ENCODE assay signal across 8 mouse cellular contexts in the genomic region with DNA sequence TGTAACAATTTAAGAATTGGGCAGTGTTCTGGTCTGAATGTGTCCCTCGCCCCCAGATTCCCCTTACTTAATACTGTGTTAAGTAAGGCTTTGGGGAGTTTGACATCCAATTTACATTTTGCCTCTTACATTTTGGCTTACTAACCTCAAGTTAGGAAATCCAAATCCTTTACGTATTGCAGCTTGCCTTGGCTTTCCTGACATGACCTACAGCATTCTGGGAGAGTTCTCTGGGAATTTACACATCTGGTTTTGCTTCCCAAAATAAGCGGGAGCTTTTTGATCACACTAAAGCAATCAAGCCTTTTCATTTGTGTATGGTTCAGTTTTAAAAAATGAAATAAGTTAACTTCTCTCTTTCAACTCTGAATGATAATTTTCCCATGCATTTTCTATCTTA. TPM values are rescaled to one million over a fixed set of nuclear protein-coding genes. Genes with fewer than 3 reads are reported as not detected.
DNase-seq lines count a peak whose midpoint lies in the region; ATAC-seq lines count a peak whose summit lies in the region.

No protein-coding gene starts in this region.

- H3K36me3 ChIP-seq in lung, embryonic 15.5 days, result no peaks in the 10 kb centered on the region
- no peaks in the 10 kb centered on the region for H3K36me3 ChIP-seq in forebrain, embryonic 12.5 days (replicated peaks)
- H3K36me3 ChIP-seq in intestine, embryonic 16.5 days (ENCODE audit: control insufficient read depth, insufficient read depth, low read length), result no peaks in the 10 kb centered on the region
- no peaks in the 10 kb centered on the region for H3K36me3 ChIP-seq in neural tube, embryonic 14.5 days (ENCODE audit: control insufficient read depth, insufficient read depth, low read length)

- no peak overlapping the region; the same call in 1 of the 2 replicates for H3K4me3 ChIP-seq in lung, embryonic 15.5 days
- 0 out of 2 replicates have a peak overlapping the region, but pooled peaks have one; percentile 76 for H3K4me3 ChIP-seq in forebrain, embryonic 12.5 days (replicated peaks)
- peak overlapping the region; percentile 79 for H3K4me3 ChIP-seq in intestine, embryonic 16.5 days (ENCODE audit: low read length)
- H3K4me3 ChIP-seq in neural tube, embryonic 14.5 days (ENCODE audit: low read depth, low read length), result peak overlapping the region; percentile 64

- no peak overlapping the region for H3K9ac ChIP-seq in lung, embryonic 15.5 days
- H3K9ac ChIP-seq in forebrain, embryonic 12.5 days, result no peak overlapping the region
- H3K9ac ChIP-seq in intestine, embryonic 16.5 days (ENCODE audit: low read depth, low read length), result no peak overlapping the region
- no peak overlapping the region for H3K9ac ChIP-seq in neural tube, embryonic 14.5 days (replicated peaks; ENCODE audit: low read depth, low read length)

- no peak overlapping the region for H3K27ac ChIP-seq in lung, embryonic 15.5 days
- H3K27ac ChIP-seq in forebrain, embryonic 12.5 days, result no peak overlapping the region
- H3K27ac ChIP-seq in intestine, embryonic 16.5 days (ENCODE audit: low read length), result no peak overlapping the region
- no peak overlapping the region for H3K27ac ChIP-seq in neural tube, embryonic 14.5 days (ENCODE audit: low read depth, low read length)

- WGBS in lung, embryonic 15.5 days, result 36% methylated on average over 3 of the region's 3 CpGs
- 46% methylated on average over 3 of the region's 3 CpGs for WGBS in forebrain, embryonic 12.5 days
- WGBS in intestine, embryonic 16.5 days, result 36% methylated on average over 3 of the region's 3 CpGs
- WGBS in neural tube, embryonic 14.5 days, result 41% methylated on average over 3 of the region's 3 CpGs

- DNase-seq in lung, postnatal 10 days, result no peak
- DNase-seq in thymus, postnatal 10 days (ENCODE audit: low spot score in 2 of 2), result no peak
- DNase-seq in adrenal gland, postnatal 10 days, result no peak
- DNase-seq in adrenal gland, postnatal 25 days, result no peak

- no peaks in the 10 kb centered on the region for H3K9me3 ChIP-seq in lung, embryonic 15.5 days
- no peaks in the 10 kb centered on the region for H3K9me3 ChIP-seq in forebrain, embryonic 12.5 days
- H3K9me3 ChIP-seq in intestine, embryonic 16.5 days (ENCODE audit: control insufficient read depth, low read length), result no peaks in the 10 kb centered on the region
- no peaks in the 10 kb centered on the region for H3K9me3 ChIP-seq in neural tube, embryonic 14.5 days (ENCODE audit: control insufficient read depth, low read length)

- peaks cover 7% of the 10 kb centered on the region; the same call in 1 of the 2 replicates for H3K27me3 ChIP-seq in lung, embryonic 15.5 days
- peaks cover 55% of the 10 kb centered on the region for H3K27me3 ChIP-seq in forebrain, embryonic 12.5 days
- no peaks in the 10 kb centered on the region for H3K27me3 ChIP-seq in intestine, embryonic 16.5 days (replicated peaks; ENCODE audit: control insufficient read depth, insufficient read depth, low read length)
- H3K27me3 ChIP-seq in neural tube, embryonic 14.5 days (ENCODE audit: control insufficient read depth, insufficient read depth, low read length), result peaks cover 10% of the 10 kb centered on the region

- H3K4me2 ChIP-seq in lung, embryonic 15.5 days, result peak overlapping the region; percentile 99
- peak overlapping the region; percentile 96 for H3K4me2 ChIP-seq in forebrain, embryonic 12.5 days
- H3K4me2 ChIP-seq in intestine, embryonic 16.5 days (ENCODE audit: low read depth, low read length), result peak overlapping the region; percentile 96
- H3K4me2 ChIP-seq in neural tube, embryonic 14.5 days (ENCODE audit: low read depth, low read length), result peak overlapping the region; percentile 91

- H3K4me1 ChIP-seq in lung, embryonic 15.5 days, result peaks cover 13% of the 10 kb centered on the region; the same call in 1 of the 2 replicates
- peaks cover 14% of the 10 kb centered on the region; the same call in 1 of the 2 replicates for H3K4me1 ChIP-seq in forebrain, embryonic 12.5 days
- peaks cover 12% of the 10 kb centered on the region; the same call in 1 of the 2 replicates for H3K4me1 ChIP-seq in intestine, embryonic 16.5 days (ENCODE audit: control insufficient read depth, insufficient read depth, low read length)
- H3K4me1 ChIP-seq in neural tube, embryonic 14.5 days (ENCODE audit: control insufficient read depth, insufficient read depth, low read length), result no peaks in the 10 kb centered on the region

- ATAC-seq in lung, embryonic 15.5 days (ENCODE audit: borderline replicate concordance, extremely low read depth, low FRiP score, low TSS enrichment), result no peak
- ATAC-seq in forebrain, embryonic 12.5 days (ENCODE audit: low FRiP score), result no peak
- no peak for ATAC-seq in intestine, embryonic 16.5 days
- ATAC-seq in neural tube, embryonic 14.5 days (ENCODE audit: low read depth), result no peak

RNA-seq across cellular contexts. Expression of gene Map3k5, which starts 1.3 kb away (rescaled TPM):
- 1.9 and 2.1 TPM in 2 replicates for polyA plus RNA-seq in lung, embryonic 15.5 days (2015; fragmentation: Nextera tagmentation; extraction: Ambion mirVana)
- 0.35 and 0.64 TPM in 2 replicates for polyA plus RNA-seq in forebrain, embryonic 12.5 days (2016; fragmentation: Nextera tagmentation; extraction: Ambion mirVana)
- polyA plus RNA-seq in intestine, embryonic 16.5 days (2015; fragmentation: Nextera tagmentation; extraction: Ambion mirVana), result 1.2 and 1.4 TPM in 2 replicates
- 1.7 and 1.9 TPM in 2 replicates for polyA plus RNA-seq in neural tube, embryonic 14.5 days (2014; fragmentation: Nextera tagmentation; extraction: Ambion mirVana)
- total RNA-seq in adrenal gland, postnatal 10 days (2021), result 10 to 100 TPM; 16.4 to 28.3 TPM
- 20.3 and 22.9 TPM in 2 replicates for total RNA-seq in adrenal gland, postnatal 25 days (2021)

RNA-seq across cellular contexts. Expression of gene Pex7, which starts 25.5 kb away (rescaled TPM):
- polyA plus RNA-seq in lung, embryonic 15.5 days (2015; fragmentation: Nextera tagmentation; extraction: Ambion mirVana), result 29.9 and 33.7 TPM in 2 replicates
- 25.4 and 26.0 TPM in 2 replicates for polyA plus RNA-seq in forebrain, embryonic 12.5 days (2016; fragmentation: Nextera tagmentation; extraction: Ambion mirVana)
- 51.4 and 57.0 TPM in 2 replicates for polyA plus RNA-seq in intestine, embryonic 16.5 days (2015; fragmentation: Nextera tagmentation; extraction: Ambion mirVana)
- polyA plus RNA-seq in neural tube, embryonic 14.5 days (2014; fragmentation: Nextera tagmentation; extraction: Ambion mirVana), result 33.8 and 35.0 TPM in 2 replicates
- total RNA-seq in adrenal gland, postnatal 10 days (2021), result 10 to 100 TPM; 42.5 to 47.8 TPM
- total RNA-seq in adrenal gland, postnatal 25 days (2021), result 47.3 and 57.8 TPM in 2 replicates
